Mouse (Mus musculus): ENCODE results near the gene Tapbpl. TPM values are rescaled to one million over a fixed set of nuclear protein-coding genes. Genes with fewer than 3 reads are reported as not detected.

The Tapbpl gene
- polyA plus RNA-seq, 1 experiment from 2014 or later = 18.2 TPM

- POLR2A ChIA-PET = no interaction called here
- peaks cover 18% of the 10 kb centered on the region for H3K27me3 ChIP-seq
- ATAC-seq = no peak
- in situ Hi-C loops (cut with MboI; ENCODE audit: low pct_unique_long_range_greater_than_20kb) = no loop called here
- DNase-seq (ENCODE audit: low read depth, low spot score) = no peak
- CTCF ChIA-PET = no interaction called here
- no peak for TF ChIP-seq CTCF (IDR thresholded peaks at IDR 0.05)
Measured at GRCm38 (mm10) chr6:125213129-125213528, 18.5 kb downstream of the Tapbpl start.

GRCm38 (mm10) chr6:125212621-125213020 is 19.0 kb downstream of the Tapbpl start:
- TF ChIP-seq CTCF (IDR thresholded peaks at IDR 0.05) = no peak
- DNase-seq (ENCODE audit: low read depth, low spot score) (no peak), ATAC-seq (no peak)
- ChIA-PET POLR2A (interaction anchor here (1.0 kb wide), 1 partner anchor 15 kb away, joined by 3 read pairs; no protein-coding TSS in a partner anchor), CTCF (no interaction called here)
- in situ Hi-C loops (cut with MboI; ENCODE audit: low pct_unique_long_range_greater_than_20kb) = no loop called here
- H3K27me3 ChIP-seq = peaks cover 18% of the 10 kb centered on the region

DNA sequence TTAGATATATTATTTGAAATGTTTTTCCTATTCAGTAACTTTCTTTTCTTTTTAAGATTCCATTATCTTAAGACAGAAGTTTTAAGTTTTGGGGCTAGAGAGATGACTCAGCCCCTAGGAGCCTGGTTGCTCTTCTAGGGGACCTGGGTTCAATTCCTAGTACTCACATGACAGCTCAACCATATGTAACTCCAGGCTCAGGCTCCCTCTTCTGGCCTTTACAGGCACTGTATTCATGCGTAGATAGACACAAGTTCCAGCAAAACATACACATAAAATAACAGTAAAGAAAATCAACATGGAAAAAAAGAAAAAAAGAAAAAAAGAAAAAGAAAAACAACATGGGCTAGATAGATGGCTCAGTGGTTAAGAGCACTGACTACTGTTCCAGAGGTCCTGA is 21.2 kb downstream of the Tapbpl start:
- in situ Hi-C loops (cut with MboI; ENCODE audit: low pct_unique_long_range_greater_than_20kb) = no loop called here
- peak; percentile 43 for TF ChIP-seq CTCF (IDR thresholded peaks at IDR 0.05)
- DNase-seq (ENCODE audit: low read depth, low spot score) (no peak), ATAC-seq (no peak)
- H3K27me3 ChIP-seq = peaks cover 18% of the 10 kb centered on the region
- ChIA-PET POLR2A (no interaction called here), CTCF (interaction anchor here (1.3 kb wide), 1 partner anchor 61 kb away, joined by 3 read pairs; no protein-coding TSS in a partner anchor)

DNA sequence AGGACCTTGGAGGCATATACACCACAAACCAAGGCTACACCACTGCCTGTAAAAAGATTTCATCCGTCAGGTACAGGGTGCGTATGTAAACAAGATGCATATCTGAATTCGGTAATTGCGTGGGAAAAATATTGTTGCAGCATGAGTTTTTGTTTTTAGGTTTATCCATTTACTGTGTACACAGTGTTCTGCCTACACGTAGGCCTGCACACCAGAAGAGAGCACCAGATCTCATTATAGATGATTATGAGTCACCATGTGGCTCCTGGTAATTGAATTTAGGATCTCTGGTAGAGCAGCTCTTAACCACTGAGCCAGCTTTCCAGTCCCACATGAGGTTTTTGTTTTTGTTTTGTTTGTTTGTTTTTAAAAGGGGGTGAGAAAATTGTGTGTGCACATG is 34.5 kb downstream of the Tapbpl start:
- TF ChIP-seq CTCF (IDR thresholded peaks at IDR 0.05) = no peak
- CTCF ChIA-PET = interaction anchor here (3.1 kb wide), 1 partner anchor 74 kb away, joined by 8 read pairs; no protein-coding TSS in a partner anchor
- POLR2A ChIA-PET = no interaction called here

DNA sequence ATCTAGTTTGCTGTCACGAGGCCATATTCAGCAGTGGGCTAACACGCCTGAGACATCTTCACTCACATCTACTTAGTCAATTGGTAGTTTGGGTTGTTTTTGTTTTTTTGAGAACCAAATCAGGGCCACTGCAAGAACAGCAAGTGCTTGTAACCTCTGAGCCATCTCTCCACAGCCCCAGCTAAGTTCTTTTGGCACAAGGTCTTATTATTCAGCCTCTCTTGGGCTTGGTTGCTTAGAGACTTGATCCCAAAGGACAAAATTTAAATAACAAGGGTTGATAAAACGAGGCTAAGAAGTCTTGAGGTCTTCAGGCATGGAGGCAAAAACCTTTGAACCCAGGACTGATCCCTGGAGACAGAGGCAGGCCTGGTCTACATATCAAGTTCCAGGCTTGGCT is 35.4 kb downstream of the Tapbpl start:
- in situ Hi-C loops (cut with MboI; ENCODE audit: low pct_unique_long_range_greater_than_20kb) = no loop called here
- DNase-seq (ENCODE audit: low read depth, low spot score) (no peak), ATAC-seq (no peak)
- TF ChIP-seq CTCF (IDR thresholded peaks at IDR 0.05) = no peak
- ChIA-PET CTCF (interaction anchor here (3.1 kb wide), 1 partner anchor 75 kb away, joined by 8 read pairs; no protein-coding TSS in a partner anchor), POLR2A (no interaction called here)
- no peaks in the 10 kb centered on the region for H3K27me3 ChIP-seq

More for the DNA sequence above, 34.5 kb downstream of the Tapbpl start:
- no peak for ATAC-seq
- no peak for DNase-seq (ENCODE audit: low read depth, low spot score)
- no peaks in the 10 kb centered on the region for H3K27me3 ChIP-seq
- in situ Hi-C loops (cut with MboI; ENCODE audit: low pct_unique_long_range_greater_than_20kb) = no loop called here

- POLR2A ChIA-PET = no interaction called here
- ATAC-seq = no peak
- in situ Hi-C loops (cut with MboI; ENCODE audit: low pct_unique_long_range_greater_than_20kb) = no loop called here
Measured at GRCm38 (mm10) chr6:125195541-125196075, 36.1 kb downstream of the Tapbpl start.

DNA sequence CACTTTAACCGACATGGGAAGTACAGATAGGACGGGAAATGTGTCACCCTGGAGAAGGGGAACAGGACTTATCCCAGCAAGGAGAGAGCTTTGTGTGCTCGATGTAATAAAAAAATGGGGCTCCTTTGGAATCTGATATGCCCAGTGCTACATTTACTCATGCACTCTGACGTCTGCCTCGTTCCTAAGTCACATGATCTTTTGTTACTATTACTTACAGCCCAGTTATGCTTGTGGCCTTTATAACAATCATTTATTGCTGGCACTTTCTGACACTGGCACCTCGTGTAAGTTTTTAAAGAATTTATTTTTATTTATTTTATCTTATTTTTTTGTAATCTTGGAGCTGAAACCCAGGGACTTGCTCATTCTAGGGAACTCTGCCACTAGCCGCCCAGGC is 38.3 kb downstream of the Tapbpl start:
- H3K27me3 ChIP-seq = no peaks in the 10 kb centered on the region
- no peak for DNase-seq (ENCODE audit: low read depth, low spot score)
- ChIA-PET POLR2A (interaction anchor here (0.6 kb wide), 1 partner anchor 19 kb away, joined by 5 read pairs; no protein-coding TSS in a partner anchor), CTCF (interaction anchor here (0.9 kb wide), 1 partner anchor 36 kb away, joined by 3 read pairs; no protein-coding TSS in a partner anchor)
- no peak for ATAC-seq
- no peak for TF ChIP-seq CTCF (IDR thresholded peaks at IDR 0.05)
- in situ Hi-C loops (cut with MboI; ENCODE audit: low pct_unique_long_range_greater_than_20kb) = no loop called here

More at GRCm38 (mm10) chr6:125195541-125196075, 36.1 kb downstream of the Tapbpl start:
- H3K27me3 ChIP-seq = no peaks in the 10 kb centered on the region
- CTCF ChIA-PET = interaction anchor here (3.1 kb wide), 1 partner anchor 76 kb away, joined by 8 read pairs; no protein-coding TSS in a partner anchor
- no peak for DNase-seq (ENCODE audit: low read depth, low spot score)
- no peak for TF ChIP-seq CTCF (IDR thresholded peaks at IDR 0.05)

DNA sequence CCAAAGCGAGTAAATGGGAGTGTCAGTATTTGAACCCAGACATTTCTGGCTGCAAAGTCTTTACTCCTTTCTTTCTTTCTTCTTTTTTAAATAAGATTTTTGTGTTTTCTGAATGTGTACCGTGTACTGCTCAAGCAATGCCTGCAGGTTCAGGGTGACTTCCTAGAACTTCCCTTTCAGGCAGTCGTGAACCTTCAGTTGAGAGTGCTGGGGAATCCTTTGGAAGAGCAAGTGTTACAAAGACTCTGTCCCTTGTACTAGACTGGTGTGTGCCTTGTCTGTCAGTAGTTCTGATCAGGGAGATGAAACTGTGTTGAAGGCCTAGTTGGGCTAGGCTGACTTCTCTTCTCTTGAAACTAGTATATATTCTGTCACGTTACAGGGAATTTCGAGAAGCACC is 38.8 kb downstream of the Tapbpl start:
- TF ChIP-seq CTCF (IDR thresholded peaks at IDR 0.05) = no peak
- H3K27me3 ChIP-seq = no peaks in the 10 kb centered on the region
- no peak for DNase-seq (ENCODE audit: low read depth, low spot score)
- in situ Hi-C loops (cut with MboI; ENCODE audit: low pct_unique_long_range_greater_than_20kb) = no loop called here
- ATAC-seq = no peak
- POLR2A ChIA-PET = interaction anchor here (1.5 kb wide), 1 partner anchor 22 kb away, joined by 5 read pairs; no protein-coding TSS in a partner anchor
- CTCF ChIA-PET = no interaction called here

DNA sequence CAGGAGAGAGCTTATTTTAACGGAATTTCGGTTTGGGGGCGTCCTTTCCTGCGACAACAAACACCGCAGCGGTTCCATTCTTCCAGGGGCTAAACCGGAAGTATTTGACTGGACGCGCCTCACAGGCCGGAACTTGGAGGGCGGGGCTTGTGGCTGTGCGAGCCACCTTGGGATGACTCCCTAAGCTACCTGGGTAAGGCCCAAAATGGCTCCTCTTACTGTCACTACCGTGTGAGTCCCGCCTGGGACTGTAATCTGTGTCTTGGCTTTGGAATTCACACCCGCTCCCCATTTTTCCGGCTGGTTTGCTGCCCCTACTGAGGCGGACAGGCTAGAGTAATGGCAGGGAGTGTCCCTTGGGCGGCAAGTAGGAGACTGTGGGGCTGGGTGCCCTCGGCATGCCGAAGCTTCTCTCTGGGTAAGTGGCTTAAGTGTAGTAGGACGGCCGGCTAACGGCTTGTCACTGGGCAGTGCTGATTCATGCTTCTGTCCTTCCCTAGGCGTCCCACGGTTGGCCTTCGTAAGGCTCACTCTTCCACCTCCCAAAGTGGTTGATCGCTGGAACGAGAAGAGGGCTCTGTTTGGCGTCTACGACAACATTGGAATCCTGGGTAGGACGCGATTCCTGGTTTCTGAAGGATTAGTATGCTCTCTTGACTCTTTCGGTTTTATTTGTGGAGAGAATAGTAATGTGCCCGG is 39.5 kb downstream of the Tapbpl start:
- no peaks in the 10 kb centered on the region for H3K27me3 ChIP-seq
- POLR2A ChIA-PET = interaction anchor here (1.5 to 1.6 kb wide), 2 partner anchors 21 to 25 kb away, joined by 5 to 6 read pairs; partner anchors contain the start of gene Gapdh
- CTCF ChIA-PET = no interaction called here
- TF ChIP-seq CTCF (IDR thresholded peaks at IDR 0.05) = no peak
- in situ Hi-C loops (cut with MboI; ENCODE audit: low pct_unique_long_range_greater_than_20kb) = no loop called here
- ATAC-seq = peak; percentile 86
- no peak for DNase-seq (ENCODE audit: low read depth, low spot score)

DNA sequence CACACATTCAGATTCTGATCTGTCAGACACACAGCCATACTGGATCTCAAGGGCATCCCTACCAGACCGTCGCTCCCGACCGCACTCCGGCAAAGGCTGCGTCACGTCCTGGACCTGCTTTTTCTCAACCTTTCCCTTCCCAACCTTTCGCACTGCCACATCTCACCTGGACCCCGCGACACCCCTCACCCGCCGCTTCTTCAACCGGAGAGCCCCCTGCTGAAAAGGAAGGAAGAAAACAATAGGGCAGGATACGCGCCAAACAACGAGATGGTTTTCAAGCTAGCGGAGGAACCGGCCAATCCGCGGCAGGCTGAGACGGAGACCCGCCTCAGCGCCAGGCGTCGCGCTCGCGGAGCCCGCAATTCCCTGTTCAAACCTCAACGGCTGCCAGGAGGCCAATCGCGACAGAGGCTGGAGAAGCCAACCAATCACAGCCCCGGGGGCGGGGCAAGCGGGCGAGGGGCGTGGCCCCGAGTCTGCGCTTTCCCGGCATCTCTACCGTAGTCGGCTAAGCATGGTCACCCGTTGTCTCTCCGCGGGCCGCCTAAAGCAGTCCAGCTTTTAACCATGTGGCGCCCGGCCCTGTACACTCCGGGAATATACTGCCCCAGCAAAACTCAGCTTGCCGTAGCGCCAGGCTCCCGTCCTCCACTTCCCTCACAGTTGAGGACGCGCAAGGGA is 40.2 kb downstream of the Tapbpl start, which contains the start of the genes Ncapd2 and Mrpl51:
TSS of gene Ncapd2 (minus strand) at position 370 of the 684 bp plus-strand sequence.
TSS of gene Mrpl51 (plus strand) at position 470 of the 684 bp plus-strand sequence.
- CTCF ChIA-PET = no interaction called here
- POLR2A ChIA-PET = interaction anchor here (0.8 to 1.6 kb wide), 3 partner anchors 21 to 31 kb away, joined by 3 to 6 read pairs (median 5); partner anchors contain the start of gene Gapdh
- in situ Hi-C loops (cut with MboI; ENCODE audit: low pct_unique_long_range_greater_than_20kb) = no loop called here
- no peak for TF ChIP-seq CTCF (IDR thresholded peaks at IDR 0.05)
- peak; percentile 99 for ATAC-seq
- peak; percentile 80 for DNase-seq (ENCODE audit: low read depth, low spot score)
- H3K27me3 ChIP-seq = no peaks in the 10 kb centered on the region
